Mouse (Mus musculus): ENCODE measurements around the gene Iqschfp. TPM values are rescaled to one million over a fixed set of nuclear protein-coding genes. Genes with fewer than 3 reads are reported as not detected.

Gene Iqschfp
- polyA plus RNA-seq, 1 experiment from 2014 or later = not detected

- Histone ChIP-seq H3K9ac (ENCODE audit: low read depth, low read length) (no peak overlapping the region), H3K27ac (ENCODE audit: low read depth, low read length) (no peak overlapping the region), H3K4me3 (ENCODE audit: low read depth, low read length) (no peak overlapping the region), H3K27me3 (replicated peaks; ENCODE audit: control insufficient read depth, insufficient read depth, low read length) (no peaks in the 10 kb centered on the region), H3K36me3 (ENCODE audit: control insufficient read depth, insufficient read depth, low read length) (no peaks in the 10 kb centered on the region), H3K4me1 (replicated peaks; ENCODE audit: control insufficient read depth, insufficient read depth, low read length) (no peaks in the 10 kb centered on the region), H3K9me3 (ENCODE audit: control insufficient read depth, low read length) (0 out of 2 replicates have a peak, but pooled peaks cover 2% of the 10 kb centered on the region), H3K4me2 (no peak overlapping the region)
- ATAC-seq (replicated peaks; ENCODE audit: low FRiP score) (no peak), DNase-seq (ENCODE audit: low spot score) (no peak)
- WGBS = 76% methylated on average over 2 of the region's 2 CpGs
Measured at GRCm38 (mm10) chr3:67974340-67974998, 82.4 kb downstream of the Iqschfp start.

DNA sequence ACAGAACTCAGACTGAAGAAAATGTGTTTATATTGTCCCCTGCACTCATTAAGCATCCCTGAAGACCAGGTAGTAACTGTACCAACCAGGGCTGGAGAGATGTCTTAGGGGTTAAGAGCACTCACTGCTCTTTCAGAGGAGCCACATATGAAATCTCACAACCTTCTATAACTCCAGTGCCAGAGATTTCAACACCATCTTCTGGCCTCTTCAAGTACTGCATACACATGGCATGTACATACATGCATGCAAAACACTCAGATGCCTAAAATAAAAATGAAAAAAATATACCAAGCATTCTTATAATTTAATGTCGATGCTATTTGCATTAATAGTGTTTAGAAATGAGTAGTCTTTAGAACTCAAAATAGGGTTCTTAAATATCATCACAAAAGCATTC, 88.0 kb downstream of the Iqschfp start:
- Histone ChIP-seq H3K9me3 (ENCODE audit: control insufficient read depth, low read length) (no peaks in the 10 kb centered on the region), H3K9ac (ENCODE audit: low read depth, low read length) (no peak overlapping the region), H3K4me3 (ENCODE audit: low read depth, low read length) (no peak overlapping the region), H3K27me3 (replicated peaks; ENCODE audit: control insufficient read depth, insufficient read depth, low read length) (no peaks in the 10 kb centered on the region), H3K4me2 (no peak overlapping the region), H3K36me3 (ENCODE audit: control insufficient read depth, insufficient read depth, low read length) (no peaks in the 10 kb centered on the region), H3K27ac (ENCODE audit: low read depth, low read length) (no peak overlapping the region), H3K4me1 (replicated peaks; ENCODE audit: control insufficient read depth, insufficient read depth, low read length) (no peaks in the 10 kb centered on the region)
- DNase-seq (ENCODE audit: low spot score) (no peak), ATAC-seq (replicated peaks; ENCODE audit: low FRiP score) (no peak)
- WGBS = 76% methylated on average over 1 of the region's 1 CpGs

GRCm38 (mm10) chr3:67983329-67983728, 91.3 kb downstream of the Iqschfp start:
- Histone ChIP-seq H3K4me3 (ENCODE audit: low read depth, low read length) (no peak overlapping the region), H3K27ac (ENCODE audit: low read depth, low read length) (no peak overlapping the region), H3K4me1 (replicated peaks; ENCODE audit: control insufficient read depth, insufficient read depth, low read length) (no peaks in the 10 kb centered on the region), H3K9ac (ENCODE audit: low read depth, low read length) (no peak overlapping the region), H3K9me3 (ENCODE audit: control insufficient read depth, low read length) (no peaks in the 10 kb centered on the region), H3K27me3 (replicated peaks; ENCODE audit: control insufficient read depth, insufficient read depth, low read length) (no peaks in the 10 kb centered on the region), H3K4me2 (no peak overlapping the region), H3K36me3 (ENCODE audit: control insufficient read depth, insufficient read depth, low read length) (no peaks in the 10 kb centered on the region)
- ATAC-seq (replicated peaks; ENCODE audit: low FRiP score) (no peak), DNase-seq (ENCODE audit: low spot score) (no peak)
- 49% methylated on average over 12 of the region's 12 CpGs for WGBS

GRCm38 (mm10) chr3:68002415-68002814, 110.4 kb downstream of the Iqschfp start:
- Histone ChIP-seq H3K27ac (ENCODE audit: low read depth, low read length) (no peak overlapping the region), H3K4me2 (no peak overlapping the region), H3K9ac (ENCODE audit: low read depth, low read length) (no peak overlapping the region), H3K9me3 (ENCODE audit: control insufficient read depth, low read length) (no peaks in the 10 kb centered on the region), H3K36me3 (ENCODE audit: control insufficient read depth, insufficient read depth, low read length) (no peaks in the 10 kb centered on the region), H3K4me1 (replicated peaks; ENCODE audit: control insufficient read depth, insufficient read depth, low read length) (no peaks in the 10 kb centered on the region), H3K27me3 (replicated peaks; ENCODE audit: control insufficient read depth, insufficient read depth, low read length) (no peaks in the 10 kb centered on the region), H3K4me3 (ENCODE audit: low read depth, low read length) (no peak overlapping the region)
- DNase-seq (ENCODE audit: low spot score) (no peak), ATAC-seq (replicated peaks; ENCODE audit: low FRiP score) (no peak)
- WGBS = 88% methylated on average over 4 of the region's 4 CpGs

- H3K36me3 ChIP-seq (ENCODE audit: control insufficient read depth, insufficient read depth, low read length) = no peaks in the 10 kb centered on the region
- H3K9ac ChIP-seq (ENCODE audit: low read depth, low read length) = no peak overlapping the region
- no peak for ATAC-seq (replicated peaks; ENCODE audit: low FRiP score)
- no peaks in the 10 kb centered on the region for H3K4me1 ChIP-seq (replicated peaks; ENCODE audit: control insufficient read depth, insufficient read depth, low read length)
- no peaks in the 10 kb centered on the region for H3K27me3 ChIP-seq (replicated peaks; ENCODE audit: control insufficient read depth, insufficient read depth, low read length)
- no peaks in the 10 kb centered on the region for H3K9me3 ChIP-seq (ENCODE audit: control insufficient read depth, low read length)
- H3K27ac ChIP-seq (ENCODE audit: low read depth, low read length) = no peak overlapping the region
- no peak overlapping the region for H3K4me3 ChIP-seq (ENCODE audit: low read depth, low read length)
- H3K4me2 ChIP-seq = no peak overlapping the region
- DNase-seq (ENCODE audit: low spot score) = no peak
Measured at GRCm38 (mm10) chr3:68012342-68012741, 120.3 kb downstream of the Iqschfp start.

DNA sequence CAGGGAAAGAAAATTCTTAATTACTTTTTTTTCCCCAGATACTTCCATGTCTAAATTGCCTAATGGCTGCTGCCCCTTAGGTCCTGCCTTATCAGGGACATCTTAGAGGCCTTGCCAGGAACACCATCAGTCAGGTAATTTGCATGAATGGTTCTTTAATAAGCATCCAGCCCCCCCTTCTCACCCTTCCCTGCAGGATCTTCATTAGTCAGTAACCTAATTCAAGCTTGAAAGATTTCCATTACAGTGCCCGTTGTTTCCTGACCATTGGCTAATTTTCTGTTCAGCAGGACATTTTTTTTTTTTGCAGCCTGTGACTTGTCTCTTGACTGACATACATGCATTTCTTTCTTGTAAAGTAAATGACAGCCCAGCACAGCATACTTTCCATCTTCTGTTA, 123.8 kb downstream of the Iqschfp start:
- Histone ChIP-seq H3K27me3 (replicated peaks; ENCODE audit: control insufficient read depth, insufficient read depth, low read length) (no peaks in the 10 kb centered on the region), H3K27ac (ENCODE audit: low read depth, low read length) (no peak overlapping the region), H3K9ac (ENCODE audit: low read depth, low read length) (no peak overlapping the region), H3K36me3 (ENCODE audit: control insufficient read depth, insufficient read depth, low read length) (no peaks in the 10 kb centered on the region), H3K4me1 (replicated peaks; ENCODE audit: control insufficient read depth, insufficient read depth, low read length) (no peaks in the 10 kb centered on the region), H3K9me3 (ENCODE audit: control insufficient read depth, low read length) (no peaks in the 10 kb centered on the region), H3K4me3 (ENCODE audit: low read depth, low read length) (no peak overlapping the region), H3K4me2 (no peak overlapping the region)
- 80% methylated on average over 1 of the region's 1 CpGs for WGBS
- ATAC-seq (replicated peaks; ENCODE audit: low FRiP score) = no peak
- DNase-seq (ENCODE audit: low spot score) = no peak

GRCm38 (mm10) chr3:68019401-68019800, 127.4 kb downstream of the Iqschfp start:
- no peak overlapping the region for H3K9ac ChIP-seq (ENCODE audit: low read depth, low read length)
- no peak overlapping the region for H3K4me3 ChIP-seq (ENCODE audit: low read depth, low read length)
- no peak for ATAC-seq (replicated peaks; ENCODE audit: low FRiP score)
- H3K4me2 ChIP-seq = no peak overlapping the region
- H3K4me1 ChIP-seq (replicated peaks; ENCODE audit: control insufficient read depth, insufficient read depth, low read length) = no peaks in the 10 kb centered on the region
- no peak overlapping the region for H3K27ac ChIP-seq (ENCODE audit: low read depth, low read length)
- WGBS = 70% methylated on average over 4 of the region's 4 CpGs
- no peaks in the 10 kb centered on the region for H3K27me3 ChIP-seq (replicated peaks; ENCODE audit: control insufficient read depth, insufficient read depth, low read length)
- no peak for DNase-seq (ENCODE audit: low spot score)
- H3K36me3 ChIP-seq (ENCODE audit: control insufficient read depth, insufficient read depth, low read length) = no peaks in the 10 kb centered on the region
- no peaks in the 10 kb centered on the region for H3K9me3 ChIP-seq (ENCODE audit: control insufficient read depth, low read length)

GRCm38 (mm10) chr3:68036097-68036496, 144.1 kb downstream of the Iqschfp start:
- Histone ChIP-seq H3K4me3 (ENCODE audit: low read depth, low read length) (no peak overlapping the region), H3K36me3 (ENCODE audit: control insufficient read depth, insufficient read depth, low read length) (no peaks in the 10 kb centered on the region), H3K27ac (ENCODE audit: low read depth, low read length) (no peak overlapping the region), H3K4me2 (no peak overlapping the region), H3K9me3 (ENCODE audit: control insufficient read depth, low read length) (no peaks in the 10 kb centered on the region), H3K9ac (ENCODE audit: low read depth, low read length) (no peak overlapping the region), H3K27me3 (replicated peaks; ENCODE audit: control insufficient read depth, insufficient read depth, low read length) (no peaks in the 10 kb centered on the region), H3K4me1 (replicated peaks; ENCODE audit: control insufficient read depth, insufficient read depth, low read length) (no peaks in the 10 kb centered on the region)
- ATAC-seq (replicated peaks; ENCODE audit: low FRiP score) (no peak), DNase-seq (ENCODE audit: low spot score) (no peak)
- WGBS = 74% methylated on average over 3 of the region's 3 CpGs

DNA sequence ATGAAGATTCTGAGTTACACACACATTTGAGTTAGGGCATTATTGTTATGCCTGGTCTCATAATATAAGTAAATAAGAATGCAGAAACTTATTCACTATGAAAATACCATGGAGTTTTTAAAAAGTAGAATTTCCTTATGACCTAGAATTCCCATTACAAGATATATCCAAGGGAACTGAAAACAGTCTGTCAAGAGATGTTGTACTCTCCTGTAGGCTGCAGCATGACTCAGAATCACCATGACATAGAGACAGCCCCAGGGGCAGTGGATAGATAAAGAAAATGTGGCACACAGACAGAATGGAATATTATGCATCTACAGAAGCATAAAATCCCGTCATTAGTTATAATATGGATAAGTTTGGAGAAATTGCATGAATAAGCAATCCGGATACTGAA, 150.9 kb downstream of the Iqschfp start:
- Histone ChIP-seq H3K4me3 (ENCODE audit: low read depth, low read length) (no peak overlapping the region), H3K4me2 (no peak overlapping the region), H3K36me3 (ENCODE audit: control insufficient read depth, insufficient read depth, low read length) (no peaks in the 10 kb centered on the region), H3K4me1 (replicated peaks; ENCODE audit: control insufficient read depth, insufficient read depth, low read length) (no peaks in the 10 kb centered on the region), H3K9me3 (ENCODE audit: control insufficient read depth, low read length) (no peaks in the 10 kb centered on the region), H3K9ac (ENCODE audit: low read depth, low read length) (no peak overlapping the region), H3K27ac (ENCODE audit: low read depth, low read length) (no peak overlapping the region), H3K27me3 (replicated peaks; ENCODE audit: control insufficient read depth, insufficient read depth, low read length) (no peaks in the 10 kb centered on the region)
- ATAC-seq (replicated peaks; ENCODE audit: low FRiP score) (no peak), DNase-seq (ENCODE audit: low spot score) (no peak)
- 88% methylated on average over 2 of the region's 2 CpGs for WGBS
